Mouse (Mus musculus): ENCODE measurements at regions not wholly inside any gene's neighbourhood (a gene's known extent, or its start where the extent isn't known, plus 50 kb on each side); places are given as distances from the start of the nearest gene placed in this dataset.

GRCm38 (mm10) chr2:159755541-159756011, 578.4 kb downstream of the Gm826 start:
- TF ChIP-seq CTCF (IDR thresholded peaks at IDR 0.05; ENCODE audit: borderline replicate concordance, insufficient read depth, low read depth, low read length) (no peak), POLR2A (IDR thresholded peaks at IDR 0.05; ENCODE audit: borderline replicate concordance, insufficient read depth, low read length) (no peak)
